Mouse (Mus musculus) erythroblast, adult 5-6 weeks (primary cell): ENCODE results near the gene Ptdss2. TPM values are rescaled to one million over a fixed set of nuclear protein-coding genes. Genes with fewer than 3 reads are reported as not detected.

ENCODE experiments used
- ATAC-seq: replicated peaks from 2 replicates; pipeline ENCODE4 v1.8.0; 2016; ENCODE audit warnings: moderate number of reproducible peaks, mild to moderate bottlenecking, moderate TSS enrichment, inconsistent platforms; ENCODE audit not compliant: poor library complexity, low FRiP score, severe bottlenecking
- total RNA-seq, 2 experiments: library from RNA; stranded (forward) in 1 of 2; stranded (reverse) in 1 of 2; fragments of 150-400 nt in 1 of 2; fragments of 200-764, 138-1000 nt in 1 of 2; gene quantifications; 2 replicates each; pipeline versions ENCODE4 v1.2.3 to v1.2.4; 2015 to 2017; ENCODE audit warnings: low replicate concordance in 2 of 2

Gene Ptdss2
- total RNA-seq, 2 experiments from 2014 or later, result 158 to 164 TPM

DNA sequence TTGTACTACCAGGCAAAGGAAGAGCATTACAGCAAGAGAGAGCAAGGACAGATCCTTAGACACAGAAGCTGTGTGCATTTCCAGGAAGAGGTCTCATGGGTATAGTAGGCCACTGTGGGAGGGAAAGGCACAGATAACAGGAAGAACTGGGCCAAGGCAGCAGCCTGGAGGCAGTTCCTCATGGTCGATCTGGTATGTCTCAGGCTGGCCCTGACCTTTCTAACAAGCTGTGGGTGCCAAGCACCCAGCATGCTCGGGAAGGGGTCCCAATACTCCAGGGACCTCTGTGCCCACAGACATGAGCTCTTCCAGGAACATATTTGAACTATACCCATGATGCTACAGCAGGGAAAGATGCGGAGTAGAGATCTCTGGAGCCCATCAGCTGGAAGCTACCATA lies 82.4 kb downstream of the Ptdss2 start:
- ATAC-seq, result no peak

DNA sequence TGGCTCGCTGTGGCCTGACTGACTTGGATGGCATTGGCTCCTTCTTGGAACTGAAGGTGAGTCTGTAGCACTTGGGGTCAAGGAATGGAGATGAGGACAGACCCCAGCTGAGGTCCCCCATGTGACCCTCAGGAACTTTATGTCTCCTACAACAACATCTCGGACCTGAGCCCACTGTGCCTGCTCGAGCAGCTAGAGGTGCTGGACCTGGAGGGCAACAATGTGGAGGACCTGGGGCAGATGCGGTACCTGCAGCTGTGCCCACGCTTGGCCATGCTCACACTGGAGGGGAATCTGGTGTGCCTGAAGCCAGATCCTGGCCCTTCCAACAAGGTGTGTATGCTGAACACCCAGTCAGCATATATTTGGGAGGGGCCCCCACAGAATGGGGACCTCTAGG lies 83.3 kb downstream of the Ptdss2 start:
- no peak for ATAC-seq

DNA sequence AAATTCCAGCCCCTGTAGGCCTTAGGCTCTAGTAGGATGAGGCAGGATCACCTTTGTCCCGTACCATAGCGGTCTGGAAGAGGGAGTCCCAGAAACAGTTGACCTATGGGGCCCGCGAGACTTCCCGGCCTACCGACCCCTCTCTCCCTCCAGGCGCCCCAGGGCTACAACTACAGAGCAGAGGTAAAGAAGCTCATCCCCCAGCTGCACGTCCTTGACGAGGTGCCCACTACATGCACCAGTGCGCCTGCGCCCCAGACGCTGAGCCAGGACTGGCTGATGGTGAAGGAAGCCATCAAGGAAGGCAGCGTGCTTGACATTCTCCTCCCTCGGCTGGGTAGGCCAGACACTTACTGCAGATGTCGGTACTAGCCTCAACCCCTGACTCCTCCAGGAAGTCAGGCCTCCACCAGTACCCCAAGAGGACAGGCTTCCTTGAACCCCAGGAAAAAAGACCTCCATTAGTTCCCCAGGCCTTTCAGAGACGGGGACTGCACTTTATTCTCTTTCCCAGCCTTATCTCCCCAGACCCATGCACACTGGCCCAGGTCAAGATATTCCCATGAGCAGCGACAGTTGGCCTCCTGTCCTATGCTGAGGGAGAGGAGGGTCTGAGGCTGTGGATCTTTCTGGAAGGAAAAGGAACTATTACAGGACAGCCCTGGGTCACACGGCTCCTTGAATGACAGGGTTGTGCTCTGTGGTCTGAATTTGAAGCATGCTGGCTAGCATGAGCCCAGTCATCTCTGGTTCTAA lies 84.2 kb downstream of the Ptdss2 start:
- ATAC-seq, result no peak

Other genes starting within 250 kb of the Ptdss2 start
- 13.1 and 37.0 TPM in 2 replicates for gene Psmd13, start 240.4 kb upstream of the Ptdss2 start, total RNA-seq (2015; ENCODE audit: low replicate concordance)
- gene Psmd13, start 240.4 kb upstream of the Ptdss2 start, total RNA-seq (2017; ENCODE audit: low replicate concordance), result 56.0 and 77.4 TPM in 2 replicates
- gene Sirt3, start 240.1 kb upstream of the Ptdss2 start, total RNA-seq (2015; ENCODE audit: low replicate concordance), result 1.9 and 12.1 TPM in 2 replicates
- 1.4 and 2.1 TPM in 2 replicates for gene Sirt3, start 240.1 kb upstream of the Ptdss2 start, total RNA-seq (2017; ENCODE audit: low replicate concordance)
- gene Cox8b, start 221.9 kb upstream of the Ptdss2 start, total RNA-seq (2015; ENCODE audit: low replicate concordance), result not detected in 2 replicates
- gene Cox8b, start 221.9 kb upstream of the Ptdss2 start, total RNA-seq (2017; ENCODE audit: low replicate concordance), result not detected in 2 replicates
- not detected in 2 replicates for gene Nlrp6, start 201.5 kb upstream of the Ptdss2 start, total RNA-seq (2015; ENCODE audit: low replicate concordance)
- not detected in 2 replicates for gene Nlrp6, start 201.5 kb upstream of the Ptdss2 start, total RNA-seq (2017; ENCODE audit: low replicate concordance)
- 0.38 and 3.8 TPM in 2 replicates for gene Pgghg, start 181.0 kb upstream of the Ptdss2 start, total RNA-seq (2015; ENCODE audit: low replicate concordance)
- 1.5 and 3.3 TPM in 2 replicates for gene Pgghg, start 181.0 kb upstream of the Ptdss2 start, total RNA-seq (2017; ENCODE audit: low replicate concordance)
- gene Ifitm5, start 172.1 kb upstream of the Ptdss2 start, total RNA-seq (2015; ENCODE audit: low replicate concordance), result not detected in 2 replicates
- gene Ifitm5, start 172.1 kb upstream of the Ptdss2 start, total RNA-seq (2017; ENCODE audit: low replicate concordance), result 1.5 TPM in 1 of 2 replicates, not detected in the other
- not detected in 2 replicates for gene Gm45717, start 166.4 kb upstream of the Ptdss2 start, total RNA-seq (2015; ENCODE audit: low replicate concordance)
- gene Gm45717, start 166.4 kb upstream of the Ptdss2 start, total RNA-seq (2017; ENCODE audit: low replicate concordance), result not detected in 2 replicates
- 133 and 151 TPM in 2 replicates for gene Ifitm2, start 166.4 kb upstream of the Ptdss2 start, total RNA-seq (2015; ENCODE audit: low replicate concordance)
- 41.4 and 47.4 TPM in 2 replicates for gene Ifitm2, start 166.4 kb upstream of the Ptdss2 start, total RNA-seq (2017; ENCODE audit: low replicate concordance)
- gene Ifitm1, start 155.2 kb upstream of the Ptdss2 start, total RNA-seq (2015; ENCODE audit: low replicate concordance), result 31.8 and 47.3 TPM in 2 replicates
- 0.70 and 11.8 TPM in 2 replicates for gene Ifitm1, start 155.2 kb upstream of the Ptdss2 start, total RNA-seq (2017; ENCODE audit: low replicate concordance)
- 186 and 267 TPM in 2 replicates for gene Ifitm3, start 111.6 kb upstream of the Ptdss2 start, total RNA-seq (2015; ENCODE audit: low replicate concordance)
- gene Ifitm3, start 111.6 kb upstream of the Ptdss2 start, total RNA-seq (2017; ENCODE audit: low replicate concordance), result 78.8 and 112 TPM in 2 replicates
- gene Ifitm6, start 104.5 kb upstream of the Ptdss2 start, total RNA-seq (2015; ENCODE audit: low replicate concordance), result 336 and 380 TPM in 2 replicates
- gene Ifitm6, start 104.5 kb upstream of the Ptdss2 start, total RNA-seq (2017; ENCODE audit: low replicate concordance), result 99.4 and 179 TPM in 2 replicates
- gene Gm17387, start 93.3 kb upstream of the Ptdss2 start, total RNA-seq (2015; ENCODE audit: low replicate concordance), result not detected in 2 replicates
- gene Gm17387, start 93.3 kb upstream of the Ptdss2 start, total RNA-seq (2017; ENCODE audit: low replicate concordance), result not detected in 2 replicates
- 0.84 TPM in 1 of 2 replicates, not detected in the other for gene B4galnt4, start 61.3 kb upstream of the Ptdss2 start, total RNA-seq (2015; ENCODE audit: low replicate concordance)
- gene B4galnt4, start 61.3 kb upstream of the Ptdss2 start, total RNA-seq (2017; ENCODE audit: low replicate concordance), result not detected in 2 replicates
- gene Pkp3, start 44.2 kb upstream of the Ptdss2 start, total RNA-seq (2015; ENCODE audit: low replicate concordance), result not detected in 2 replicates
- not detected in 2 replicates for gene Pkp3, start 44.2 kb upstream of the Ptdss2 start, total RNA-seq (2017; ENCODE audit: low replicate concordance)
- gene Sigirr, start 21.8 kb upstream of the Ptdss2 start, total RNA-seq (2015; ENCODE audit: low replicate concordance), result 4.2 TPM in 1 of 2 replicates, not detected in the other
- gene Sigirr, start 21.8 kb upstream of the Ptdss2 start, total RNA-seq (2017; ENCODE audit: low replicate concordance), result 2.8 and 4.4 TPM in 2 replicates
- gene Ano9, start 4.6 kb upstream of the Ptdss2 start, total RNA-seq (2015; ENCODE audit: low replicate concordance), result not detected in 2 replicates
- not detected in 2 replicates for gene Ano9, start 4.6 kb upstream of the Ptdss2 start, total RNA-seq (2017; ENCODE audit: low replicate concordance)
- 11.9 and 13.8 TPM in 2 replicates for gene Rnh1, start 50.5 kb downstream of the Ptdss2 start, total RNA-seq (2015; ENCODE audit: low replicate concordance)
- 15.1 and 15.7 TPM in 2 replicates for gene Rnh1, start 50.5 kb downstream of the Ptdss2 start, total RNA-seq (2017; ENCODE audit: low replicate concordance)
- gene Hras, start 71.6 kb downstream of the Ptdss2 start, total RNA-seq (2015; ENCODE audit: low replicate concordance), result 3.8 and 24.9 TPM in 2 replicates
- 11.4 and 20.8 TPM in 2 replicates for gene Hras, start 71.6 kb downstream of the Ptdss2 start, total RNA-seq (2017; ENCODE audit: low replicate concordance)
- gene Lrrc56, start 71.8 kb downstream of the Ptdss2 start, total RNA-seq (2015; ENCODE audit: low replicate concordance), result 2.1 TPM in 1 of 2 replicates, not detected in the other
- gene Lrrc56, start 71.8 kb downstream of the Ptdss2 start, total RNA-seq (2017; ENCODE audit: low replicate concordance), result 0.94 and 1.8 TPM in 2 replicates
- gene Lmntd2, start 91.7 kb downstream of the Ptdss2 start, total RNA-seq (2015; ENCODE audit: low replicate concordance), result not detected in 2 replicates
- gene Lmntd2, start 91.7 kb downstream of the Ptdss2 start, total RNA-seq (2017; ENCODE audit: low replicate concordance), result 0.17 and 1.7 TPM in 2 replicates
- gene Rassf7, start 93.5 kb downstream of the Ptdss2 start, total RNA-seq (2015; ENCODE audit: low replicate concordance), result 1.7 and 6.0 TPM in 2 replicates
- gene Rassf7, start 93.5 kb downstream of the Ptdss2 start, total RNA-seq (2017; ENCODE audit: low replicate concordance), result 3.9 and 12.2 TPM in 2 replicates
- gene Phrf1, start 106.4 kb downstream of the Ptdss2 start, total RNA-seq (2015; ENCODE audit: low replicate concordance), result 24.9 and 30.0 TPM in 2 replicates
- 25.5 and 32.8 TPM in 2 replicates for gene Phrf1, start 106.4 kb downstream of the Ptdss2 start, total RNA-seq (2017; ENCODE audit: low replicate concordance)
- gene Irf7, start 144.1 kb downstream of the Ptdss2 start, total RNA-seq (2015; ENCODE audit: low replicate concordance), result 49.5 and 73.8 TPM in 2 replicates
- gene Irf7, start 144.1 kb downstream of the Ptdss2 start, total RNA-seq (2017; ENCODE audit: low replicate concordance), result 78.0 and 88.9 TPM in 2 replicates
- gene Cdhr5, start 154.4 kb downstream of the Ptdss2 start, total RNA-seq (2015; ENCODE audit: low replicate concordance), result not detected in 2 replicates
- not detected in 2 replicates for gene Cdhr5, start 154.4 kb downstream of the Ptdss2 start, total RNA-seq (2017; ENCODE audit: low replicate concordance)
- gene Sct, start 156.8 kb downstream of the Ptdss2 start, total RNA-seq (2015; ENCODE audit: low replicate concordance), result not detected in 2 replicates
- not detected in 2 replicates for gene Sct, start 156.8 kb downstream of the Ptdss2 start, total RNA-seq (2017; ENCODE audit: low replicate concordance)
- not detected in 2 replicates for gene Drd4, start 169.6 kb downstream of the Ptdss2 start, total RNA-seq (2015; ENCODE audit: low replicate concordance)
- not detected in 2 replicates for gene Drd4, start 169.6 kb downstream of the Ptdss2 start, total RNA-seq (2017; ENCODE audit: low replicate concordance)
- gene Deaf1, start 205.3 kb downstream of the Ptdss2 start, total RNA-seq (2015; ENCODE audit: low replicate concordance), result 9.4 and 18.3 TPM in 2 replicates
- gene Deaf1, start 205.3 kb downstream of the Ptdss2 start, total RNA-seq (2017; ENCODE audit: low replicate concordance), result 14.1 and 16.0 TPM in 2 replicates
- gene Tmem80, start 205.4 kb downstream of the Ptdss2 start, total RNA-seq (2015; ENCODE audit: low replicate concordance), result 6.5 and 8.4 TPM in 2 replicates
- 10.5 and 12.9 TPM in 2 replicates for gene Tmem80, start 205.4 kb downstream of the Ptdss2 start, total RNA-seq (2017; ENCODE audit: low replicate concordance)
- gene Eps8l2, start 216.5 kb downstream of the Ptdss2 start, total RNA-seq (2015; ENCODE audit: low replicate concordance), result not detected in 2 replicates
- not detected in 2 replicates for gene Eps8l2, start 216.5 kb downstream of the Ptdss2 start, total RNA-seq (2017; ENCODE audit: low replicate concordance)